Mouse (Mus musculus): ENCODE data around the gene Ube2e2. TPM values are rescaled to one million over a fixed set of nuclear protein-coding genes. Genes with fewer than 3 reads are reported as not detected.

Gene Ube2e2
- total and polyA plus RNA-seq, 3 experiments: 0.16 TPM; not detected in 2

DNA sequence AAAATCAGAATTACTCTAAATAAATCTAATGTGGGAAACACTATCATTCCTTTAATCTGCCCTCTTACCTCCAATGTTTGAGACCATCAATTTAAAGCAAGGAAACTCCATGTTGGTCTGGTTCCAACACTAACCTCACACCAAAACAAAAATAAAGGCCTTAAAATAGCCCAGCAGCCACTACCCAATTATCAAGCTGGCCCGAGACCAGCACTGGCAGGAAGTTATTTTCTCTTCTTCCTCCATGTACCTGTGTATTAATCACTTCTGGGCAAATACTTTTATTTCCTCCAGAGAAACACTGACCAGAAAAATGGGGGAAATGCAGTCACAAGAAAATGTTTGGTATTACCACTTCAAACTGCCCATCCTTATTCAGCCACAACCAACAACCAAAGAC is 23.4 kb downstream of the Ube2e2 start:
- Histone ChIP-seq H3K4me1 (ENCODE audit: insufficient read depth, low read depth, low read length) (no peaks in the 10 kb centered on the region), H3K27me3 (ENCODE audit: insufficient read depth, low read length) (no peaks in the 10 kb centered on the region), H3K4me3 (ENCODE audit: low read depth, low read length) (no peak overlapping the region), H3K36me3 (replicated peaks) (no peaks in the 10 kb centered on the region), H3K9me3 (replicated peaks) (no peaks in the 10 kb centered on the region)
- no peak for TF ChIP-seq CTCF (IDR thresholded peaks at IDR 0.05; ENCODE audit: low read depth, low read length)
- TF ChIP-seq TAL1 (conservative IDR thresholded peaks at IDR 0.05; ENCODE audit: low read depth, low read length): no peak
- TF ChIP-seq POLR2AphosphoS5 (IDR thresholded peaks at IDR 0.05; ENCODE audit: insufficient replicate concordance, low read depth, low read length): no peak
- no peak for TF ChIP-seq GATA1 (IDR thresholded peaks at IDR 0.05; ENCODE audit: borderline replicate concordance, low read length)
- TF ChIP-seq GATA2 (IDR thresholded peaks at IDR 0.05; ENCODE audit: borderline replicate concordance, low read depth, low read length): no peak
- no peak for ATAC-seq (ENCODE audit: extremely low read depth, insufficient number of reproducible peaks, low FRiP score, poor library complexity, severe bottlenecking)
- no peak for DNase-seq (ENCODE audit: low spot score)

DNA sequence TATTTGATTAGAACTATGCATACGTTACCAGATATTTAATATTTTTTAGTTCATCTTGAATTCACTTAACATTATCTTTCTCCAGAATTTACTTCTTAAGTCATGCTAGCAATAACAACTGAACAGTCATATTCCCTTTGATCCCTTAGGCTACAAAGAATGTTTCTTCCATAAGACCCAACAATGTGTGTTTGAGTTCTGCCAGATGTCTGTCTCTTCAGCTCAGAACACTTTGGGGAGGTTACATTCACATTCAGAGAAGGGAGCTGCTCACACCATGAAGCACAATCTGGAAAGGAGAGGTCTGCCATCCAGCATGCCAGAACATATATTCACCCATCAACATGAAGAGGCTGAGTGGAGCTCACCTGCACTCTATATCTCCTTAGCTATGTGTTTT is 65.4 kb downstream of the Ube2e2 start:
- no peak for TF ChIP-seq GATA2 (IDR thresholded peaks at IDR 0.05; ENCODE audit: borderline replicate concordance, low read depth, low read length)
- no peak for TF ChIP-seq POLR2AphosphoS5 (IDR thresholded peaks at IDR 0.05; ENCODE audit: insufficient replicate concordance, low read depth, low read length)
- no peak for TF ChIP-seq TAL1 (conservative IDR thresholded peaks at IDR 0.05; ENCODE audit: low read depth, low read length)
- DNase-seq (ENCODE audit: low spot score): no peak

DNA sequence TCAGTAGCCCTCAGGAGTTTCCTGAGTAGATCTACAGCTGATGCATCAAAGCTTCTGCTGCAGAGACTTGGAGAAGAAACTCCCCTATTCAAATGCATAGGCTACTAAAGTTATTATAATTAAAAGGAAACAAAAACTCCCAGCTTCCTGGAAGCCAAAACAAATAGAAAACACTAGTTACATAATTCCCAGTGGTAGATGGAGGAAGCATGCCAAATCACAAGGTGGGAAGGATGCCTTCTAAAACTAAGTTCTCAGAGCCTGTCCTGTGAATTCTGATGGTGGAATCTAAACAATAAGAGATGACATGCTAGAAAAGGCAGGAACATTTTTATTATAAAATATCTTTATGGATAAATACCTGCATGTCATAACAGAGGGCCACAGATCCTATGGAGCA is 67.3 kb downstream of the Ube2e2 start:
- Histone ChIP-seq H3K27me3 (ENCODE audit: insufficient read depth, low read length) (no peaks in the 10 kb centered on the region), H3K9me3 (replicated peaks) (peaks cover 11% of the 10 kb centered on the region), H3K36me3 (replicated peaks) (no peaks in the 10 kb centered on the region), H3K4me1 (ENCODE audit: insufficient read depth, low read depth, low read length) (no peaks in the 10 kb centered on the region), H3K4me3 (ENCODE audit: low read depth, low read length) (no peak overlapping the region)
- DNase-seq (ENCODE audit: low spot score): no peak
- no peak for TF ChIP-seq CTCF (IDR thresholded peaks at IDR 0.05; ENCODE audit: low read depth, low read length)
- no peak for TF ChIP-seq GATA2 (IDR thresholded peaks at IDR 0.05; ENCODE audit: borderline replicate concordance, low read depth, low read length)
- TF ChIP-seq GATA1 (IDR thresholded peaks at IDR 0.05; ENCODE audit: borderline replicate concordance, low read length): no peak
- no peak for TF ChIP-seq POLR2AphosphoS5 (IDR thresholded peaks at IDR 0.05; ENCODE audit: insufficient replicate concordance, low read depth, low read length)
- no peak for TF ChIP-seq TAL1 (conservative IDR thresholded peaks at IDR 0.05; ENCODE audit: low read depth, low read length)
- ATAC-seq (ENCODE audit: extremely low read depth, insufficient number of reproducible peaks, low FRiP score, poor library complexity, severe bottlenecking): no peak

More for the DNA sequence above, 65.4 kb downstream of the Ube2e2 start:
- no peaks in the 10 kb centered on the region for H3K4me1 ChIP-seq (ENCODE audit: insufficient read depth, low read depth, low read length)
- H3K9me3 ChIP-seq (replicated peaks): peaks cover 11% of the 10 kb centered on the region
- ATAC-seq (ENCODE audit: extremely low read depth, insufficient number of reproducible peaks, low FRiP score, poor library complexity, severe bottlenecking): no peak
- no peaks in the 10 kb centered on the region for H3K36me3 ChIP-seq (replicated peaks)
- no peak overlapping the region for H3K4me3 ChIP-seq (ENCODE audit: low read depth, low read length)
- H3K27me3 ChIP-seq (ENCODE audit: insufficient read depth, low read length): no peaks in the 10 kb centered on the region

DNA sequence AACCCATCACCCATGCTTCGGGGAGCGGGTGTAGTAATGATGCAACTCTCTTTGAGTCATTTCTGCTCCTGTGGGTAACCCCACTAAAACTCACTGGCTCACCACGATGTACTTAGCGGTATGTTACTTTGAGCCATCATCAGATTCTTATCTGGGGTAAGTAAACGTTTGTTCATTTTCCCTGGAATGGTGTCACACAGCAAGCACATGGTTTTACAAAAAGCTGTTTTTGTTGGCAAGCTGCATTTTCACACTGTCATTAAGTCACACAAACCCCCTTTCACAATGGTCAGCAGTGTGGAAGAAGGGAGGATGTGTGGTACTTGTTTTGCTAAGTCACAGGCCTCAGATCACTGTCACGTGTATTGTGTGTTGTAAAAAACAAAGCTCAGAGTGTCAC is 73.4 kb downstream of the Ube2e2 start:
- Histone ChIP-seq H3K4me3 (ENCODE audit: low read depth, low read length) (no peak overlapping the region), H3K4me1 (ENCODE audit: insufficient read depth, low read depth, low read length) (no peaks in the 10 kb centered on the region), H3K9me3 (replicated peaks) (no peaks in the 10 kb centered on the region), H3K27me3 (ENCODE audit: insufficient read depth, low read length) (no peaks in the 10 kb centered on the region), H3K36me3 (replicated peaks) (no peaks in the 10 kb centered on the region)
- DNase-seq (ENCODE audit: low spot score) (no peak), ATAC-seq (ENCODE audit: extremely low read depth, insufficient number of reproducible peaks, low FRiP score, poor library complexity, severe bottlenecking) (no peak)
- TF ChIP-seq GATA1 (IDR thresholded peaks at IDR 0.05; ENCODE audit: borderline replicate concordance, low read length): no peak
- TF ChIP-seq CTCF (IDR thresholded peaks at IDR 0.05; ENCODE audit: low read depth, low read length): no peak
- TF ChIP-seq POLR2AphosphoS5 (IDR thresholded peaks at IDR 0.05; ENCODE audit: insufficient replicate concordance, low read depth, low read length): no peak
- no peak for TF ChIP-seq TAL1 (conservative IDR thresholded peaks at IDR 0.05; ENCODE audit: low read depth, low read length)
- TF ChIP-seq GATA2 (IDR thresholded peaks at IDR 0.05; ENCODE audit: borderline replicate concordance, low read depth, low read length): no peak

DNA sequence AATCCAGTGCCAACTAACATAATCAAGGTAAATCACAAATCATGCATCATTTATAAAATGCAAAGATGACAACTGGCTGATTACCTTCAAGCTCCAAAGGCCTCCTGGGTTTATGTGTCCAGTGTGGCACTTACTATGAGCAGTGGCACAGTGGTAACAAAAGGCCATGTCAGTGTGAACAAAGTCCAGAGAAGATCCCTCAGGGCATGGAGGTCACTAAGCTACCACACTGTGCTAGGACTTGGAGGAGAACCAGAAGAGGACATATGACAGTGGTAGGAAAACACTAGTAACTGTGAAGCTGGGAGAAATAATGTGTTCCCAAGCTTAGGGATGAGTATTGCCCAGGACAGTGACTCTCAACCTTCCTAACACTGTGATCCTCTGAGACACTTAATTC is 97.2 kb downstream of the Ube2e2 start:
- no peak for DNase-seq (ENCODE audit: low spot score)
- ATAC-seq (ENCODE audit: extremely low read depth, insufficient number of reproducible peaks, low FRiP score, poor library complexity, severe bottlenecking): no peak
- H3K36me3 ChIP-seq (replicated peaks): no peaks in the 10 kb centered on the region
- no peaks in the 10 kb centered on the region for H3K27me3 ChIP-seq (ENCODE audit: insufficient read depth, low read length)
- H3K9me3 ChIP-seq (replicated peaks): no peaks in the 10 kb centered on the region
- TF ChIP-seq GATA2 (IDR thresholded peaks at IDR 0.05; ENCODE audit: borderline replicate concordance, low read depth, low read length): no peak
- TF ChIP-seq POLR2AphosphoS5 (IDR thresholded peaks at IDR 0.05; ENCODE audit: insufficient replicate concordance, low read depth, low read length): no peak
- no peak for TF ChIP-seq TAL1 (conservative IDR thresholded peaks at IDR 0.05; ENCODE audit: low read depth, low read length)
- no peak for TF ChIP-seq CTCF (IDR thresholded peaks at IDR 0.05; ENCODE audit: low read depth, low read length)
- TF ChIP-seq GATA1 (IDR thresholded peaks at IDR 0.05; ENCODE audit: borderline replicate concordance, low read length): no peak
- H3K4me1 ChIP-seq (ENCODE audit: insufficient read depth, low read depth, low read length): no peaks in the 10 kb centered on the region
- H3K4me3 ChIP-seq (ENCODE audit: low read depth, low read length): no peak overlapping the region

DNA sequence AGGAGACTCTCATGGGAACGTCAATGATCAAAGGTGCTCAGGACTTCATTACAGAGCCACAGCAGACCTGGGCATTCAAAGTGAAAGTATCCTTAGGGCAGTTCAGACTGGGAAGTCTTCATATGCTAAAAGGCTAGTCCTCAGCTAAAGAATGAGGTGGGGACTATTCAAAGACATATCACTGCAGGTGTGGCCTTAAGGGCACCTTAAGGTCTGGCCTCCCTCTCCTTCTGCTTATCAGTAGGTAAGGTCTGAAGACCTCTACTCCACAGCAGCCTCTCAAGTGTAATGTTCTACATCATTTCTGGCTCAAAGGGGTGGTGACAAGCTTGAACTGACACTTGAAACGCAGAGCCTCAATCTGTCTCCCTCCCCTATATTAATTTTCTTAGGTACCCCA is 98.3 kb downstream of the Ube2e2 start:
- no peaks in the 10 kb centered on the region for H3K36me3 ChIP-seq (replicated peaks)

More for the DNA sequence above, 98.3 kb downstream of the Ube2e2 start:
- H3K4me3 ChIP-seq (ENCODE audit: low read depth, low read length): no peak overlapping the region
- H3K4me1 ChIP-seq (ENCODE audit: insufficient read depth, low read depth, low read length): no peaks in the 10 kb centered on the region
- no peaks in the 10 kb centered on the region for H3K9me3 ChIP-seq (replicated peaks)
- no peak for DNase-seq (ENCODE audit: low spot score)
- no peak for ATAC-seq (ENCODE audit: extremely low read depth, insufficient number of reproducible peaks, low FRiP score, poor library complexity, severe bottlenecking)
- no peak for TF ChIP-seq GATA1 (IDR thresholded peaks at IDR 0.05; ENCODE audit: borderline replicate concordance, low read length)
- TF ChIP-seq GATA2 (IDR thresholded peaks at IDR 0.05; ENCODE audit: borderline replicate concordance, low read depth, low read length): no peak
- no peak for TF ChIP-seq POLR2AphosphoS5 (IDR thresholded peaks at IDR 0.05; ENCODE audit: insufficient replicate concordance, low read depth, low read length)
- no peak for TF ChIP-seq CTCF (IDR thresholded peaks at IDR 0.05; ENCODE audit: low read depth, low read length)
- no peaks in the 10 kb centered on the region for H3K27me3 ChIP-seq (ENCODE audit: insufficient read depth, low read length)

All from G1E (cell line).